Comparison of ENCODE assay signal across 10 mouse cellular contexts in genomic region chr10:83645716-83645990, GRCm38 (mm10). TPM values are rescaled to one million over a fixed set of nuclear protein-coding genes. Genes with fewer than 3 reads are reported as not detected.
DNase-seq lines count a peak whose midpoint lies in the region; ATAC-seq and TF ChIP-seq lines count a peak whose summit lies in the region.
"Had no signal": no experiment of that assay in that cellular context is flagged by ENCODE, and none has a peak within 500 bp of the region (broad histone marks: within the 10 kb centered on the region; RNA-seq: fewer than 3 reads in every experiment).

No protein-coding gene starts in this region.

- 90% methylated on average over 3 of the region's 3 CpGs for WGBS in heart, embryonic 10.5 days
- 96% methylated on average over 3 of the region's 3 CpGs for WGBS in intestine, embryonic 14.5 days
- WGBS in liver, postnatal 0 days (ENCODE audit: insufficient replicate concordance), result 76% methylated on average over 3 of the region's 3 CpGs

- TF ChIP-seq CTCF in left cerebral cortex, adult 2 months (IDR thresholded peaks at IDR 0.05), result no peak
- TF ChIP-seq CTCF in liver, postnatal 0 days (IDR thresholded peaks at IDR 0.05; ENCODE audit: low read depth), result no peak

- H3K9ac ChIP-seq in intestine, embryonic 14.5 days (ENCODE audit: low read length), result no peak overlapping the region
- H3K9ac ChIP-seq in liver, postnatal 0 days (replicated peaks), result no peak overlapping the region

- peaks cover 65% of the 10 kb centered on the region for H3K4me1 ChIP-seq in heart, embryonic 10.5 days
- peaks cover 18% of the 10 kb centered on the region for H3K4me1 ChIP-seq in intestine, embryonic 14.5 days (replicated peaks; ENCODE audit: control insufficient read depth, insufficient read depth, low read length)
- peaks cover 44% of the 10 kb centered on the region for H3K4me1 ChIP-seq in liver, postnatal 0 days (ENCODE audit: insufficient read depth)

- 0 out of 2 replicates have a peak overlapping the region, but pooled peaks have one; percentile 14 for H3K4me2 ChIP-seq in intestine, embryonic 14.5 days (ENCODE audit: low read length)
- H3K4me2 ChIP-seq in liver, postnatal 0 days (ENCODE audit: low read depth, low read length), result 0 out of 2 replicates have a peak overlapping the region, but pooled peaks have one; percentile 28

- no peaks in the 10 kb centered on the region for H3K9me3 ChIP-seq in heart, embryonic 10.5 days
- H3K9me3 ChIP-seq in intestine, embryonic 14.5 days (ENCODE audit: control insufficient read depth, low read length), result no peaks in the 10 kb centered on the region
- no peaks in the 10 kb centered on the region for H3K9me3 ChIP-seq in liver, postnatal 0 days (ENCODE audit: low read length)

- ATAC-seq in intestine, embryonic 14.5 days (replicated peaks; ENCODE audit: low FRiP score, low TSS enrichment, low read depth), result no peak
- no peak for ATAC-seq in liver, postnatal 0 days
- ATAC-seq in monocyte, adult 5-6 weeks (replicated peaks; ENCODE audit: insufficient number of reproducible peaks, low FRiP score, low TSS enrichment, poor library complexity, severe bottlenecking), result no peak
- ATAC-seq: forebrain, postnatal 0 days had no signal

- intact Hi-C loops in left cerebral cortex, adult 2 months (cut with DNase I), result loop anchor here (5.0 kb wide), 1 partner anchor 77 kb away; the partner anchor contains the start of gene 1500009L16Rik

- no peak for TF ChIP-seq EP300 in liver, postnatal 0 days (IDR thresholded peaks at IDR 0.05; ENCODE audit: low read depth)

- no peaks in the 10 kb centered on the region for H3K27me3 ChIP-seq in heart, embryonic 10.5 days (ENCODE audit: insufficient read depth, poor library complexity, severe bottlenecking)
- no peaks in the 10 kb centered on the region for H3K27me3 ChIP-seq in intestine, embryonic 14.5 days (replicated peaks; ENCODE audit: control insufficient read depth, insufficient read depth, low read length)
- no peaks in the 10 kb centered on the region for H3K27me3 ChIP-seq in liver, postnatal 0 days (ENCODE audit: insufficient read depth, low read length)

- DNase-seq in heart, embryonic 10.5 days (ENCODE audit: low spot score), result no peak
- DNase-seq in heart, adult 9 months (ENCODE audit: low spot score in 2 of 2), result no peak
- no peak for DNase-seq in left cerebral cortex, adult 2 months (ENCODE audit: extremely low spot score in 1 of 2, low spot score in 2 of 2)
- DNase-seq in left cerebral cortex, adult 18-20 months (ENCODE audit: low spot score in 2 of 2), result no peak
- DNase-seq in intestine, embryonic 14.5 days (ENCODE audit: low spot score), result no peak
- DNase-seq in liver, postnatal 0 days, result no peak
- DNase-seq: forebrain, postnatal 0 days; kidney, postnatal 25 days; thymus, adult 2 months had no signal

- no peak overlapping the region for H3K4me3 ChIP-seq in heart, embryonic 10.5 days
- H3K4me3 ChIP-seq in left cerebral cortex, adult 2 months, result no peak overlapping the region
- no peak overlapping the region for H3K4me3 ChIP-seq in intestine, embryonic 14.5 days (ENCODE audit: low read depth, low read length)
- no peak overlapping the region for H3K4me3 ChIP-seq in liver, postnatal 0 days (ENCODE audit: low read depth, low read length)

- peak overlapping the region; percentile 87 for H3K27ac ChIP-seq in heart, embryonic 10.5 days
- H3K27ac ChIP-seq in left cerebral cortex, adult 2 months, result peak overlapping the region; percentile 76
- peak overlapping the region; percentile 60; the same call in 1 of the 2 replicates for H3K27ac ChIP-seq in intestine, embryonic 14.5 days (ENCODE audit: low read depth)
- H3K27ac ChIP-seq in liver, postnatal 0 days (ENCODE audit: low read depth), result peak overlapping the region; percentile 59; the same call in 1 of the 2 replicates

- 0 out of 2 replicates have a peak, but pooled peaks cover 2% of the 10 kb centered on the region for H3K36me3 ChIP-seq in heart, embryonic 10.5 days
- H3K36me3 ChIP-seq in intestine, embryonic 14.5 days (ENCODE audit: control insufficient read depth, insufficient read depth, low read length), result peaks cover 4% of the 10 kb centered on the region; the same call in 1 of the 2 replicates
- no peaks in the 10 kb centered on the region for H3K36me3 ChIP-seq in liver, postnatal 0 days (replicated peaks; ENCODE audit: insufficient read depth, low read length)

RNA-seq across cellular contexts. Expression of gene Appl2, which starts 2.9 kb away (rescaled TPM):
- 29.5 and 34.0 TPM in 2 replicates for polyA plus RNA-seq in heart, embryonic 10.5 days (2016; fragmentation: Nextera tagmentation; extraction: Ambion mirVana)
- 10 to 100 TPM; 67.8 to 69.2 TPM for total RNA-seq in left cerebral cortex, adult 2 months (2021)
- 10 to 100 TPM; 63.4 to 65.3 TPM for total RNA-seq in left cerebral cortex, adult 18-20 months (2021)
- 37.7 and 44.4 TPM in 2 replicates for polyA plus RNA-seq in intestine, embryonic 14.5 days (2014; fragmentation: Nextera tagmentation; extraction: Ambion mirVana)
- polyA plus RNA-seq in liver, postnatal 0 days (2015; fragmentation: Nextera tagmentation; extraction: Ambion mirVana), result 7.8 and 9.2 TPM in 2 replicates
- total RNA-seq in monocyte, adult 5-6 weeks (2017), result 67.6 to 78.1 TPM (median 77.7 TPM) in 3 replicates
